Mouse (Mus musculus): ENCODE data around the gene Ermard. TPM values are rescaled to one million over a fixed set of nuclear protein-coding genes. Genes with fewer than 3 reads are reported as not detected.
"Not testable (repeated sequence)": the region's sequence is repeated elsewhere in the genome, so short reads cannot be mapped to it uniquely, and the experiment has no call there.

The Ermard gene
- 27.4 and 30.9 TPM in 2 replicates for polyA plus RNA-seq (2015; fragmentation: Nextera tagmentation; extraction: Ambion mirVana)

- peak; percentile 99 for ATAC-seq
- not testable (repeated sequence) for H3K27me3 ChIP-seq (replicated peaks; ENCODE audit: control insufficient read depth, insufficient read depth, low read length); H3K4me2 ChIP-seq (replicated peaks; ENCODE audit: low read depth); H3K4me1 ChIP-seq (replicated peaks; ENCODE audit: control insufficient read depth, insufficient read depth, low read length); H3K4me3 ChIP-seq (ENCODE audit: low read depth, low read length); H3K9ac ChIP-seq (ENCODE audit: low read depth, low read length); H3K9me3 ChIP-seq (ENCODE audit: control insufficient read depth); H3K27ac ChIP-seq (ENCODE audit: low read depth, low read length); H3K36me3 ChIP-seq (ENCODE audit: control insufficient read depth, insufficient read depth)
- 0% methylated on average over 5 of the region's 56 CpGs for WGBS
These were observed at the start of gene Ermard, which contains the start of the genes Tcte3 and Gm3448 for GRCm38 (mm10) chr17:15041175-15041729. Gene Ermard (plus strand): TSS chr17:15041208. Gene Tcte3 (minus strand): TSS chr17:15041488. Gene Gm3448 (minus strand): TSS chr17:15041537.

GRCm38 (mm10) chr17:14992522-14993138 is 48.4 kb upstream of the Ermard start:
- not testable (repeated sequence) for H3K27ac ChIP-seq (ENCODE audit: low read depth, low read length); H3K9me3 ChIP-seq (ENCODE audit: control insufficient read depth); H3K4me2 ChIP-seq (replicated peaks; ENCODE audit: low read depth); H3K9ac ChIP-seq (ENCODE audit: low read depth, low read length); H3K4me1 ChIP-seq (replicated peaks; ENCODE audit: control insufficient read depth, insufficient read depth, low read length); H3K4me3 ChIP-seq (ENCODE audit: low read depth, low read length); H3K36me3 ChIP-seq (ENCODE audit: control insufficient read depth, insufficient read depth); H3K27me3 ChIP-seq (replicated peaks; ENCODE audit: control insufficient read depth, insufficient read depth, low read length)
- ATAC-seq, result peak; percentile 86
- WGBS, result no CpG with 5 or more reads among the region's 98 CpGs

GRCm38 (mm10) chr17:14993139-14993832 is 47.7 kb upstream of the Ermard start:
- H3K27me3 ChIP-seq (replicated peaks; ENCODE audit: control insufficient read depth, insufficient read depth, low read length); H3K9me3 ChIP-seq (ENCODE audit: control insufficient read depth); H3K27ac ChIP-seq (ENCODE audit: low read depth, low read length); H3K9ac ChIP-seq (ENCODE audit: low read depth, low read length); H3K36me3 ChIP-seq (ENCODE audit: control insufficient read depth, insufficient read depth); H3K4me3 ChIP-seq (ENCODE audit: low read depth, low read length); H3K4me1 ChIP-seq (replicated peaks; ENCODE audit: control insufficient read depth, insufficient read depth, low read length); H3K4me2 ChIP-seq (replicated peaks; ENCODE audit: low read depth): not testable (repeated sequence)
- no CpG with 5 or more reads among the region's 47 CpGs for WGBS
- peak; percentile 57 for ATAC-seq

- not testable (repeated sequence) for H3K27ac ChIP-seq (ENCODE audit: low read depth, low read length); H3K4me3 ChIP-seq (ENCODE audit: low read depth, low read length); H3K36me3 ChIP-seq (ENCODE audit: control insufficient read depth, insufficient read depth); H3K27me3 ChIP-seq (replicated peaks; ENCODE audit: control insufficient read depth, insufficient read depth, low read length); H3K9me3 ChIP-seq (ENCODE audit: control insufficient read depth); H3K4me1 ChIP-seq (replicated peaks; ENCODE audit: control insufficient read depth, insufficient read depth, low read length); H3K9ac ChIP-seq (ENCODE audit: low read depth, low read length); H3K4me2 ChIP-seq (replicated peaks; ENCODE audit: low read depth); ATAC-seq
- WGBS, result no CpG with 5 or more reads among the region's 5 CpGs
These were observed 46.9 kb upstream of the Ermard start for GRCm38 (mm10) chr17:14994140-14994539.

GRCm38 (mm10) chr17:15000047-15000446 is 41.0 kb upstream of the Ermard start:
- no CpG with 5 or more reads among the region's 4 CpGs for WGBS
- not testable (repeated sequence) for H3K4me3 ChIP-seq (ENCODE audit: low read depth, low read length); H3K36me3 ChIP-seq (ENCODE audit: control insufficient read depth, insufficient read depth); H3K9me3 ChIP-seq (ENCODE audit: control insufficient read depth); H3K4me1 ChIP-seq (replicated peaks; ENCODE audit: control insufficient read depth, insufficient read depth, low read length); H3K9ac ChIP-seq (ENCODE audit: low read depth, low read length); H3K4me2 ChIP-seq (replicated peaks; ENCODE audit: low read depth); H3K27me3 ChIP-seq (replicated peaks; ENCODE audit: control insufficient read depth, insufficient read depth, low read length); ATAC-seq; H3K27ac ChIP-seq (ENCODE audit: low read depth, low read length)

- not testable (repeated sequence) for H3K9me3 ChIP-seq (ENCODE audit: control insufficient read depth); H3K4me2 ChIP-seq (replicated peaks; ENCODE audit: low read depth); H3K4me3 ChIP-seq (ENCODE audit: low read depth, low read length); H3K36me3 ChIP-seq (ENCODE audit: control insufficient read depth, insufficient read depth); H3K27ac ChIP-seq (ENCODE audit: low read depth, low read length); H3K27me3 ChIP-seq (replicated peaks; ENCODE audit: control insufficient read depth, insufficient read depth, low read length); H3K9ac ChIP-seq (ENCODE audit: low read depth, low read length); H3K4me1 ChIP-seq (replicated peaks; ENCODE audit: control insufficient read depth, insufficient read depth, low read length)
- no CpG with 5 or more reads among the region's 3 CpGs for WGBS
- peak; percentile 39 for ATAC-seq
These were observed 31.9 kb upstream of the Ermard start for GRCm38 (mm10) chr17:15009088-15009487.

- H3K27me3 ChIP-seq (replicated peaks; ENCODE audit: control insufficient read depth, insufficient read depth, low read length); H3K27ac ChIP-seq (ENCODE audit: low read depth, low read length); H3K36me3 ChIP-seq (ENCODE audit: control insufficient read depth, insufficient read depth); H3K4me1 ChIP-seq (replicated peaks; ENCODE audit: control insufficient read depth, insufficient read depth, low read length); H3K4me2 ChIP-seq (replicated peaks; ENCODE audit: low read depth); H3K9ac ChIP-seq (ENCODE audit: low read depth, low read length); H3K9me3 ChIP-seq (ENCODE audit: control insufficient read depth); H3K4me3 ChIP-seq (ENCODE audit: low read depth, low read length): not testable (repeated sequence)
- WGBS, result no CpG with 5 or more reads among the region's 60 CpGs
- peak; percentile 99 for ATAC-seq
These were observed 31.1 kb upstream of the Ermard start, which contains the start of gene Gm3435 for GRCm38 (mm10) chr17:15009706-15010413. Gene Gm3435 (plus strand): TSS chr17:15010176.

GRCm38 (mm10) chr17:15021503-15022220 is 19.3 kb upstream of the Ermard start:
- WGBS, result 87% methylated on average over 3 of the region's 3 CpGs
- H3K9me3 ChIP-seq (ENCODE audit: control insufficient read depth); H3K36me3 ChIP-seq (ENCODE audit: control insufficient read depth, insufficient read depth); ATAC-seq; H3K4me1 ChIP-seq (replicated peaks; ENCODE audit: control insufficient read depth, insufficient read depth, low read length); H3K27ac ChIP-seq (ENCODE audit: low read depth, low read length); H3K9ac ChIP-seq (ENCODE audit: low read depth, low read length); H3K27me3 ChIP-seq (replicated peaks; ENCODE audit: control insufficient read depth, insufficient read depth, low read length); H3K4me3 ChIP-seq (ENCODE audit: low read depth, low read length); H3K4me2 ChIP-seq (replicated peaks; ENCODE audit: low read depth): not testable (repeated sequence)
